In the genomic region with DNA sequence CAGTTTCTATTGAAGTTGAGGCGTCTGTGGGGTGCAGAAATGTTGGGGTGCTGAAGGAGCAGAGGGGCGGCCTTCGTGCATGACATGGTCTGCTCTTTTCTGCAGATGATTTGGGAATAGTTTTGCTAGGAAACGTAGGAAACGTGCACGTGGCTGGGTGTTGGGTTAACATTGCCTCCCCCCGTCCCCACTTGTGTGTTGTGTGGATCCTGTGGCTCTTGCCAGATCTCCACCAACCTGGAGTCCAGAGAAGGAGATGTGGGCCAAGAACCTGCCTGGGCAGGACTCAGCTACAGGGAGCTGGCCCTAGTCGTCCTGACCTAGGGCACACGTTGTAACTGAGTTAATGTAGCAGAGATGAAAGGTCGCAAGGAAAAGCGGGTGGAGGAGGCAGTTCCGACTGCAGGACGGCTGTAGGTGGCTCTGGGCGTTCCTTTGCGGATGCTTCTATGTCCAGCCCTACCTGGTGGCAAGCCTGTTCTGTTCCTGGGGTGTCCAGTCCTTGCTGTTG, we compare ENCODE assay signal across 8 mouse cellular contexts.
DNase-seq lines count a peak whose midpoint lies in the region; ATAC-seq and TF ChIP-seq lines count a peak whose summit lies in the region.

No protein-coding gene starts in this region.

- 9% methylated on average over 15 of the region's 15 CpGs for WGBS in spleen, adult 2 months
- WGBS in embryonic facial prominence, embryonic 11.5 days = 5% methylated on average over 15 of the region's 15 CpGs
- WGBS in intestine, postnatal 0 days = 23% methylated on average over 15 of the region's 15 CpGs
- WGBS in midbrain, embryonic 10.5 days = 3% methylated on average over 15 of the region's 15 CpGs

- H3K9me3 ChIP-seq in embryonic facial prominence, embryonic 11.5 days (replicated peaks; ENCODE audit: control insufficient read depth, low read length) = no peaks in the 10 kb centered on the region
- no peaks in the 10 kb centered on the region for H3K9me3 ChIP-seq in intestine, postnatal 0 days (ENCODE audit: control insufficient read depth)
- H3K9me3 ChIP-seq in midbrain, embryonic 10.5 days (replicated peaks) = no peaks in the 10 kb centered on the region

- peak overlapping the region; percentile 99 for H3K4me2 ChIP-seq in embryonic facial prominence, embryonic 11.5 days (ENCODE audit: low read depth, low read length)
- peak overlapping the region; percentile 91 for H3K4me2 ChIP-seq in intestine, postnatal 0 days (replicated peaks; ENCODE audit: low read depth)

- no peak for DNase-seq in spleen, adult 2 months (ENCODE audit: low read depth in 1 of 2, low spot score in 2 of 2)
- no peak for DNase-seq in spleen, postnatal 36 days (ENCODE audit: low spot score in 2 of 2)
- no peak for DNase-seq in embryonic facial prominence, embryonic 11.5 days (ENCODE audit: low spot score)
- no peak for DNase-seq in midbrain, embryonic 10.5 days (ENCODE audit: low spot score)
- no peak for DNase-seq in Muller cell, postnatal 12 days (ENCODE audit: inconsistent ontology term)
- DNase-seq in left cerebral cortex, postnatal 36 days (ENCODE audit: low spot score in 2 of 2) = no peak

- no peaks in the 10 kb centered on the region for H3K36me3 ChIP-seq in spleen, adult 2 months (ENCODE audit: control insufficient read depth, insufficient read depth, low read length)
- no peaks in the 10 kb centered on the region for H3K36me3 ChIP-seq in embryonic facial prominence, embryonic 11.5 days (replicated peaks; ENCODE audit: control insufficient read depth, insufficient read depth, low read depth, low read length)
- H3K36me3 ChIP-seq in intestine, postnatal 0 days (ENCODE audit: control insufficient read depth, insufficient read depth) = no peaks in the 10 kb centered on the region
- no peaks in the 10 kb centered on the region for H3K36me3 ChIP-seq in midbrain, embryonic 10.5 days

- TF ChIP-seq POLR2A in spleen, adult 2 months (IDR thresholded peaks at IDR 0.05; ENCODE audit: low read depth, low read length) = no peak

- peak overlapping the region; percentile 93 for H3K27ac ChIP-seq in spleen, adult 2 months (ENCODE audit: insufficient read depth, low read length)
- H3K27ac ChIP-seq in embryonic facial prominence, embryonic 11.5 days (replicated peaks; ENCODE audit: low read depth, low read length) = 0 out of 2 replicates have a peak overlapping the region, but pooled peaks have one; percentile 63
- H3K27ac ChIP-seq in intestine, postnatal 0 days (ENCODE audit: low read depth, low read length) = peak overlapping the region; percentile 95
- peak overlapping the region; percentile 99 for H3K27ac ChIP-seq in midbrain, embryonic 10.5 days (replicated peaks)

- H3K27me3 ChIP-seq in spleen, adult 2 months (ENCODE audit: control insufficient read depth, insufficient read depth, low read length) = no peaks in the 10 kb centered on the region
- H3K27me3 ChIP-seq in embryonic facial prominence, embryonic 11.5 days (ENCODE audit: control insufficient read depth, insufficient read depth, low read length) = no peaks in the 10 kb centered on the region; the same call in none of the 2 replicates
- H3K27me3 ChIP-seq in intestine, postnatal 0 days (replicated peaks; ENCODE audit: control insufficient read depth, insufficient read depth, low read length) = no peaks in the 10 kb centered on the region
- H3K27me3 ChIP-seq in midbrain, embryonic 10.5 days (ENCODE audit: low read depth, poor library complexity, severe bottlenecking) = peaks cover 64% of the 10 kb centered on the region

- H3K9ac ChIP-seq in embryonic facial prominence, embryonic 11.5 days (replicated peaks; ENCODE audit: low read length) = peak overlapping the region; percentile 85
- H3K9ac ChIP-seq in intestine, postnatal 0 days (ENCODE audit: low read depth, low read length) = peak overlapping the region; percentile 85

- H3K4me3 ChIP-seq in spleen, adult 2 months (ENCODE audit: extremely low read depth, insufficient read depth, insufficient read length) = peak overlapping the region; percentile 92
- peak overlapping the region; percentile 64 for H3K4me3 ChIP-seq in embryonic facial prominence, embryonic 11.5 days (ENCODE audit: low read depth, low read length)
- peak overlapping the region; percentile 74 for H3K4me3 ChIP-seq in intestine, postnatal 0 days (ENCODE audit: low read depth, low read length)
- H3K4me3 ChIP-seq in midbrain, embryonic 10.5 days = peak overlapping the region; percentile 74

- intact Hi-C loops in left cerebral cortex, postnatal 36 days (cut with DNase I) = loop anchor here (2.0 to 5.0 kb wide), 3 partner anchors 47 to 73 kb away; no protein-coding TSS in a partner anchor

- ATAC-seq in embryonic facial prominence, embryonic 11.5 days (replicated peaks; ENCODE audit: insufficient number of reproducible peaks, low FRiP score, low TSS enrichment, low read depth) = no peak
- no peak for ATAC-seq in intestine, postnatal 0 days
- no peak for ATAC-seq in monocyte, adult 5-6 weeks (replicated peaks; ENCODE audit: insufficient number of reproducible peaks, low FRiP score, low TSS enrichment, poor library complexity, severe bottlenecking)

- TF ChIP-seq CTCF in spleen, adult 2 months (IDR thresholded peaks at IDR 0.05; ENCODE audit: extremely low read depth, insufficient read depth, insufficient read length, insufficient replicate concordance) = no peak
- TF ChIP-seq CTCF in intestine, postnatal 0 days (IDR thresholded peaks at IDR 0.05; ENCODE audit: low read depth) = no peak

- H3K4me1 ChIP-seq in spleen, adult 2 months (ENCODE audit: control insufficient read depth, insufficient read depth, insufficient read length) = peaks cover 30% of the 10 kb centered on the region
- peaks cover 20% of the 10 kb centered on the region for H3K4me1 ChIP-seq in embryonic facial prominence, embryonic 11.5 days (ENCODE audit: control insufficient read depth, insufficient read depth, low read length)
- H3K4me1 ChIP-seq in intestine, postnatal 0 days (replicated peaks; ENCODE audit: control insufficient read depth, insufficient read depth, low read length) = peaks cover 23% of the 10 kb centered on the region
- peaks cover 87% of the 10 kb centered on the region for H3K4me1 ChIP-seq in midbrain, embryonic 10.5 days
